Mouse (Mus musculus): ENCODE measurements around the gene Nfe2.
"Not testable (repeated sequence)": the region's sequence is repeated elsewhere in the genome, so short reads cannot be mapped to it uniquely, and the experiment has no call there.

Gene Nfe2

GRCm38 (mm10) chr15:103290417-103290816 is 32.2 kb upstream of the Nfe2 start:
- DNase-seq, result no peak

GRCm38 (mm10) chr15:103289600-103289999 is 31.4 kb upstream of the Nfe2 start:
- DNase-seq, result no peak

- DNase-seq, result peak; percentile 42
Measured at GRCm38 (mm10) chr15:103285778-103286417, 27.7 kb upstream of the Nfe2 start.

- DNase-seq, result no peak
Measured at GRCm38 (mm10) chr15:103284647-103285046, 26.4 kb upstream of the Nfe2 start.

- DNase-seq, result no peak
Measured at GRCm38 (mm10) chr15:103284066-103284465, 25.9 kb upstream of the Nfe2 start.

- no peak for DNase-seq
Measured at GRCm38 (mm10) chr15:103281465-103282205, 23.4 kb upstream of the Nfe2 start.

- DNase-seq, result no peak
Measured at GRCm38 (mm10) chr15:103280817-103281464, 22.7 kb upstream of the Nfe2 start.

- DNase-seq, result no peak
Measured at GRCm38 (mm10) chr15:103279750-103280149, 21.5 kb upstream of the Nfe2 start.

- no peak for DNase-seq
Measured at GRCm38 (mm10) chr15:103277949-103278348, 19.7 kb upstream of the Nfe2 start.

- DNase-seq, result not testable (repeated sequence)
Measured at GRCm38 (mm10) chr15:103275943-103276342, 17.7 kb upstream of the Nfe2 start.

- peak; percentile 99 for DNase-seq
Measured at GRCm38 (mm10) chr15:103272419-103273279, 14.4 kb upstream of the Nfe2 start, which contains the start of gene Copz1. Copz1 (plus strand) TSS chr15:103272714.

GRCm38 (mm10) chr15:103268903-103269302 is 10.7 kb upstream of the Nfe2 start:
- no peak for DNase-seq

GRCm38 (mm10) chr15:103264794-103265193 is 6.6 kb upstream of the Nfe2 start:
- no peak for DNase-seq

- no peak for DNase-seq
Measured at GRCm38 (mm10) chr15:103259989-103260388, 1.8 kb upstream of the Nfe2 start.

- no peak for DNase-seq
Measured at GRCm38 (mm10) chr15:103259162-103259561, 959 bp upstream of the Nfe2 start.

- DNase-seq, result no peak
Measured at GRCm38 (mm10) chr15:103256210-103256986, 1.8 kb downstream of the Nfe2 start.

GRCm38 (mm10) chr15:103255169-103255568 is 3.0 kb downstream of the Nfe2 start:
- no peak for DNase-seq

- no peak for DNase-seq
Measured at GRCm38 (mm10) chr15:103253352-103253751, 4.9 kb downstream of the Nfe2 start.

- DNase-seq, result no peak
Measured at GRCm38 (mm10) chr15:103252660-103253059, 5.5 kb downstream of the Nfe2 start.

- DNase-seq, result no peak
Measured at GRCm38 (mm10) chr15:103251595-103251994, 6.6 kb downstream of the Nfe2 start.

GRCm38 (mm10) chr15:103250195-103250740 is 7.9 kb downstream of the Nfe2 start:
- DNase-seq, result peak; percentile 42

- not testable (repeated sequence) for DNase-seq
Measured at GRCm38 (mm10) chr15:103249511-103249910, 8.7 kb downstream of the Nfe2 start.
